18 mouse cellular contexts compared by ENCODE assay signal in the genomic region with DNA sequence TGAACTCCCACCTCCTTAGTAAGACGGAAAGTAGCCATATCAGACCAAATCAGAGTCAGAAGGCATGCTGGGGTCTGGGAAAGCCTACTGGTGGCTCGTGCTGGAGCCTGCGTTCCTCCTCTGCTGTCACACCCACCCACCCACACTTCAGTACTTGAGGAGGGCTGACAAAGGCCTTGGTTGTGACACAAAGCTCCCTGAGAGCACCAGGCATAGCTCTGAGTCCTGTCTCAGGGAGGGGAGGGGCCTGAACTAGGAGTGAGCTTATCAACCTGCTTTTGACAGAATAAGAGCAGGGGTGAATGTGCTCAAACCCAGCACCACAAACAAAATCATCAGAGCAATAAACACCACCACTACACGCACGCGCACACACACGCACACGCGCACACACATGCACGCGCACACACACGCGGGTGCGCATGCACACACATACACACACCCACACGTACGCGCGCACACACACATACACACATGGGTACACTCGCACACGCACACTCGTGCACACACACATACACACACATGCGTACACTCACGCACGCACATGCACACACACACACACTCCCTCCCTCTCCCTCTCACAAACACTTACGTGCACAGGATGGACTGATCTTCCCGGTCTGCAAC. TPM values are rescaled to one million over a fixed set of nuclear protein-coding genes. Genes with fewer than 3 reads are reported as not detected.
DNase-seq lines count a peak whose midpoint lies in the region; ATAC-seq and TF ChIP-seq lines count a peak whose summit lies in the region.
"Had no signal": no experiment of that assay in that cellular context is flagged by ENCODE, and none has a peak within 500 bp of the region (broad histone marks: within the 10 kb centered on the region; RNA-seq: fewer than 3 reads in every experiment).

No protein-coding gene starts in this region.

- TF ChIP-seq CTCF in heart, postnatal 0 days (IDR thresholded peaks at IDR 0.05; ENCODE audit: low read depth), result no peak
- no peak for TF ChIP-seq CTCF in stomach, postnatal 0 days (IDR thresholded peaks at IDR 0.05; ENCODE audit: low read depth)

- no peak for ATAC-seq in forebrain, embryonic 12.5 days (ENCODE audit: low FRiP score)
- no peak for ATAC-seq in heart, postnatal 0 days (ENCODE audit: insufficient read depth, low read depth)
- no peak for ATAC-seq in stomach, embryonic 15.5 days (ENCODE audit: insufficient read depth, low FRiP score, low read depth)
- ATAC-seq in stomach, postnatal 0 days (ENCODE audit: low FRiP score, low TSS enrichment), result no peak
- ATAC-seq in stomach, embryonic 16.5 days (ENCODE audit: insufficient read depth, low FRiP score), result no peak
- ATAC-seq: forebrain, embryonic 16.5 days; midbrain, embryonic 16.5 days had no signal

- H3K4me2 ChIP-seq in forebrain, embryonic 12.5 days, result no peak overlapping the region
- H3K4me2 ChIP-seq in heart, postnatal 0 days (ENCODE audit: low read depth, low read length), result no peak overlapping the region
- no peak overlapping the region for H3K4me2 ChIP-seq in stomach, embryonic 15.5 days
- H3K4me2 ChIP-seq in stomach, postnatal 0 days (replicated peaks; ENCODE audit: low read depth), result no peak overlapping the region
- H3K4me2 ChIP-seq in stomach, embryonic 16.5 days (ENCODE audit: low read depth, low read length), result no peak overlapping the region

- peak overlapping the region; percentile 86; the same call in 1 of the 2 replicates for H3K27ac ChIP-seq in forebrain, embryonic 10.5 days
- H3K27ac ChIP-seq in forebrain, embryonic 12.5 days, result no peak overlapping the region
- 0 out of 2 replicates have a peak overlapping the region, but pooled peaks have one; percentile 92 for H3K27ac ChIP-seq in heart, postnatal 0 days (ENCODE audit: low read depth)
- peak overlapping the region; percentile 94 for H3K27ac ChIP-seq in stomach, embryonic 15.5 days
- H3K27ac ChIP-seq in stomach, postnatal 0 days (replicated peaks), result no peak overlapping the region
- 0 out of 2 replicates have a peak overlapping the region, but pooled peaks have one; percentile 99 for H3K27ac ChIP-seq in stomach, embryonic 16.5 days (ENCODE audit: low read length)

- no peak for TF ChIP-seq EP300 in heart, postnatal 0 days (IDR thresholded peaks at IDR 0.05; ENCODE audit: low read depth)
- no peak for TF ChIP-seq EP300 in stomach, postnatal 0 days (optimal IDR thresholded peaks at IDR 0.05)

- 96% methylated on average over 26 of the region's 26 CpGs for WGBS in forebrain, embryonic 10.5 days
- 94% methylated on average over 26 of the region's 26 CpGs for WGBS in forebrain, embryonic 12.5 days
- 89% methylated on average over 26 of the region's 26 CpGs for whole genome bisulfite sequencing in heart, postnatal 0 days
- 91% methylated on average over 26 of the region's 26 CpGs for WGBS in stomach, embryonic 15.5 days
- 86% methylated on average over 26 of the region's 26 CpGs for WGBS in stomach, postnatal 0 days
- 89% methylated on average over 26 of the region's 26 CpGs for WGBS in stomach, embryonic 16.5 days

- H3K4me1 ChIP-seq in forebrain, embryonic 10.5 days, result peaks cover 41% of the 10 kb centered on the region
- peaks cover 15% of the 10 kb centered on the region for H3K4me1 ChIP-seq in forebrain, embryonic 12.5 days
- peaks cover 45% of the 10 kb centered on the region for H3K4me1 ChIP-seq in heart, postnatal 0 days (ENCODE audit: control insufficient read depth, insufficient read depth)
- H3K4me1 ChIP-seq in stomach, embryonic 15.5 days, result peaks cover 46% of the 10 kb centered on the region
- peaks cover 22% of the 10 kb centered on the region for H3K4me1 ChIP-seq in stomach, postnatal 0 days (replicated peaks; ENCODE audit: control insufficient read depth, insufficient read depth)
- H3K4me1 ChIP-seq in stomach, embryonic 16.5 days (ENCODE audit: control insufficient read depth, insufficient read depth, low read length), result peaks cover 41% of the 10 kb centered on the region

- H3K9me3 ChIP-seq in forebrain, embryonic 10.5 days, result no peaks in the 10 kb centered on the region
- H3K9me3 ChIP-seq in forebrain, embryonic 12.5 days, result no peaks in the 10 kb centered on the region
- no peaks in the 10 kb centered on the region for H3K9me3 ChIP-seq in heart, postnatal 0 days (replicated peaks; ENCODE audit: control insufficient read depth, low read length)
- H3K9me3 ChIP-seq in stomach, embryonic 15.5 days, result no peaks in the 10 kb centered on the region
- no peaks in the 10 kb centered on the region for H3K9me3 ChIP-seq in stomach, postnatal 0 days (ENCODE audit: control insufficient read depth, low read length)
- no peaks in the 10 kb centered on the region for H3K9me3 ChIP-seq in stomach, embryonic 16.5 days (replicated peaks; ENCODE audit: control insufficient read depth, low read length)

- no peak overlapping the region for H3K9ac ChIP-seq in forebrain, embryonic 12.5 days
- no peak overlapping the region for H3K9ac ChIP-seq in heart, postnatal 0 days (replicated peaks; ENCODE audit: low read depth, low read length)
- no peak overlapping the region for H3K9ac ChIP-seq in stomach, embryonic 15.5 days
- no peak overlapping the region for H3K9ac ChIP-seq in stomach, postnatal 0 days (ENCODE audit: low read length)
- no peak overlapping the region; the same call in 1 of the 2 replicates for H3K9ac ChIP-seq in stomach, embryonic 16.5 days (ENCODE audit: low read length)

- H3K27me3 ChIP-seq in forebrain, embryonic 10.5 days (ENCODE audit: poor library complexity, severe bottlenecking), result no peaks in the 10 kb centered on the region
- H3K27me3 ChIP-seq in forebrain, embryonic 12.5 days, result no peaks in the 10 kb centered on the region
- no peaks in the 10 kb centered on the region for H3K27me3 ChIP-seq in heart, postnatal 0 days (ENCODE audit: control insufficient read depth, insufficient read depth, low read length)
- no peaks in the 10 kb centered on the region for H3K27me3 ChIP-seq in stomach, embryonic 15.5 days (replicated peaks)
- H3K27me3 ChIP-seq in stomach, postnatal 0 days (ENCODE audit: control insufficient read depth, insufficient read depth, low read length), result no peaks in the 10 kb centered on the region
- no peaks in the 10 kb centered on the region for H3K27me3 ChIP-seq in stomach, embryonic 16.5 days (ENCODE audit: control insufficient read depth, insufficient read depth, low read length)

- peaks cover 76% of the 10 kb centered on the region for H3K36me3 ChIP-seq in forebrain, embryonic 10.5 days (replicated peaks)
- H3K36me3 ChIP-seq in forebrain, embryonic 12.5 days (replicated peaks), result peaks cover 27% of the 10 kb centered on the region
- H3K36me3 ChIP-seq in heart, postnatal 0 days (replicated peaks; ENCODE audit: control insufficient read depth, insufficient read depth, low read length), result peaks cover 49% of the 10 kb centered on the region
- H3K36me3 ChIP-seq in stomach, embryonic 15.5 days, result peaks cover 42% of the 10 kb centered on the region
- peaks cover 37% of the 10 kb centered on the region for H3K36me3 ChIP-seq in stomach, postnatal 0 days (ENCODE audit: control insufficient read depth, insufficient read depth, low read length)
- peaks cover 10% of the 10 kb centered on the region for H3K36me3 ChIP-seq in stomach, embryonic 16.5 days (ENCODE audit: control insufficient read depth, insufficient read depth, low read length)

- no peak for DNase-seq in forebrain, embryonic 10.5 days (ENCODE audit: extremely low spot score, low spot score)
- DNase-seq in heart, postnatal 0 days (ENCODE audit: low spot score), result no peak
- no peak for DNase-seq in heart, postnatal 36 days
- DNase-seq in stomach, postnatal 0 days (ENCODE audit: low spot score), result no peak
- no peak for DNase-seq in adrenal gland, adult 8-10 months
- DNase-seq: adrenal gland, postnatal 14 days; cerebellum, adult 9-10 months; gastrocnemius, postnatal 10 days; lung, adult 2 months; thymus, adult 2 months had no signal

- H3K4me3 ChIP-seq in forebrain, embryonic 10.5 days, result no peak overlapping the region
- H3K4me3 ChIP-seq in forebrain, embryonic 12.5 days (replicated peaks), result no peak overlapping the region
- H3K4me3 ChIP-seq in heart, postnatal 0 days (ENCODE audit: low read depth, low read length), result no peak overlapping the region
- no peak overlapping the region for H3K4me3 ChIP-seq in stomach, embryonic 15.5 days (replicated peaks)
- no peak overlapping the region for H3K4me3 ChIP-seq in stomach, postnatal 0 days (ENCODE audit: low read depth, low read length)
- no peak overlapping the region for H3K4me3 ChIP-seq in stomach, embryonic 16.5 days (replicated peaks; ENCODE audit: low read length)

- intact Hi-C loops in heart, postnatal 36 days (cut with DNase I), result no loop called here

RNA-seq across cellular contexts. Expression of gene Apol8, which starts 39.7 kb away (rescaled TPM):
- 0.07 and 0.24 TPM in 2 replicates for polyA plus RNA-seq in forebrain, embryonic 10.5 days (2016; fragmentation: Nextera tagmentation; extraction: Ambion mirVana)
- 0.24 and 0.46 TPM in 2 replicates for polyA plus RNA-seq in forebrain, embryonic 12.5 days (2016; fragmentation: Nextera tagmentation; extraction: Ambion mirVana)
- total RNA-seq in heart, postnatal 0 days (2014; rRNA removed; ENCODE audit: low replicate concordance), result 0.46 TPM in 1 of 2 replicates, not detected in the other
- polyA plus RNA-seq in heart, postnatal 0 days (2015; fragmentation: Nextera tagmentation; extraction: Ambion mirVana), result 0.04 TPM in 1 of 2 replicates, not detected in the other
- total RNA-seq in heart, postnatal 36 days (2021), result not detected
- polyA plus RNA-seq in stomach, embryonic 15.5 days (2015; fragmentation: Nextera tagmentation; extraction: Ambion mirVana), result 0.75 and 1.7 TPM in 2 replicates
- 0.05 and 0.10 TPM in 2 replicates for polyA plus RNA-seq in stomach, postnatal 0 days (2015; fragmentation: Nextera tagmentation; extraction: Ambion mirVana)
- polyA plus RNA-seq in stomach, embryonic 16.5 days (2015; fragmentation: Nextera tagmentation; extraction: Ambion mirVana), result 1.2 TPM in 2 replicates
- under 1 TPM; 0.14 to 0.43 (median 0.15) TPM for total RNA-seq in adrenal gland, adult 8-10 months (2022)
- polyA plus RNA-seq: intestine, embryonic 14.5 days; large intestine, adult 2 months; liver, adult 2 months; lung, adult 2 months had no signal

RNA-seq across cellular contexts. Expression of gene Myh9, which starts 45.5 kb away (rescaled TPM):
- polyA plus RNA-seq in forebrain, embryonic 10.5 days (2016; fragmentation: Nextera tagmentation; extraction: Ambion mirVana), result 35.6 and 36.8 TPM in 2 replicates
- 24.6 and 27.6 TPM in 2 replicates for polyA plus RNA-seq in forebrain, embryonic 12.5 days (2016; fragmentation: Nextera tagmentation; extraction: Ambion mirVana)
- total RNA-seq in heart, postnatal 0 days (2014; rRNA removed; ENCODE audit: low replicate concordance), result 62.0 and 63.6 TPM in 2 replicates
- 15.7 and 17.5 TPM in 2 replicates for polyA plus RNA-seq in heart, postnatal 0 days (2015; fragmentation: Nextera tagmentation; extraction: Ambion mirVana)
- 100 to 1,000 TPM; 105 to 110 TPM for total RNA-seq in heart, postnatal 36 days (2021)
- 57.0 TPM in 2 replicates for polyA plus RNA-seq in stomach, embryonic 15.5 days (2015; fragmentation: Nextera tagmentation; extraction: Ambion mirVana)
- polyA plus RNA-seq in stomach, postnatal 0 days (2015; fragmentation: Nextera tagmentation; extraction: Ambion mirVana), result 27.9 and 32.9 TPM in 2 replicates
- 54.5 and 63.5 TPM in 2 replicates for polyA plus RNA-seq in stomach, embryonic 16.5 days (2015; fragmentation: Nextera tagmentation; extraction: Ambion mirVana)
- 100 to 1,000 TPM; 304 to 366 (median 340) TPM for total RNA-seq in adrenal gland, adult 8-10 months (2022)

Comparison
In these comparisons a context has a peak if more than half of its experiments do, and no peak if none do; other contexts are left out.
1. H3K27ac ChIP-seq: peak in forebrain, embryonic 10.5 days (single experiment), heart, postnatal 0 days (single experiment), stomach, embryonic 15.5 days (single experiment) and stomach, embryonic 16.5 days (single experiment); none in forebrain, embryonic 12.5 days (single experiment) and stomach, postnatal 0 days (single experiment).